Mouse (Mus musculus) hindbrain, embryonic 13.5 days (tissue): ENCODE measurements around the gene Becn1. TPM values are rescaled to one million over a fixed set of nuclear protein-coding genes. Genes with fewer than 3 reads are reported as not detected.

Source experiments
- ATAC-seq: fragments of 200-750 bp; cut with Nextera tagmentation; 2 replicates; pipeline ENCODE4 v1.8.0; 2017; ENCODE audit warnings: moderate TSS enrichment; ENCODE audit not compliant: low FRiP score
- H3K27ac ChIP-seq: fragments of 300-500 bp; sonication (generic); 2 replicates; pipeline ENCODE4 v1.5.1; 2015; ENCODE audit warnings: inconsistent platforms, mild to moderate bottlenecking, moderate library complexity
- H3K27me3 ChIP-seq: fragments of 300-500 bp; sonication (generic); 2 replicates; pipeline ENCODE4 v1.6.1; 2015; ENCODE audit warnings: mild to moderate bottlenecking, inconsistent platforms
- H3K36me3 ChIP-seq: fragments of 300-500 bp; sonication (generic); 2 replicates; pipeline ENCODE4 v1.6.1; 2015; ENCODE audit warnings: mild to moderate bottlenecking, inconsistent platforms
- H3K4me1 ChIP-seq: fragments of 300-500 bp; sonication (generic); replicated peaks from 2 replicates; pipeline ENCODE4 v1.6.1; 2015; ENCODE audit warnings: inconsistent platforms
- H3K4me2 ChIP-seq: fragments of 300-500 bp; sonication (generic); 2 replicates; pipeline ENCODE4 v1.6.1; 2015; ENCODE audit warnings: inconsistent platforms, mild to moderate bottlenecking, moderate library complexity
- H3K4me3 ChIP-seq: fragments of 300-500 bp; sonication (generic); 2 replicates; pipeline ENCODE4 v1.5.1; 2015; ENCODE audit warnings: mild to moderate bottlenecking, inconsistent platforms
- H3K9ac ChIP-seq: fragments of 300-500 bp; sonication (generic); 2 replicates; pipeline ENCODE4 v1.6.1; 2015; ENCODE audit warnings: mild to moderate bottlenecking, inconsistent platforms
- H3K9me3 ChIP-seq: fragments of 300-500 bp; sonication (generic); 2 replicates; pipeline ENCODE4 v1.6.1; 2016; ENCODE audit warnings: inconsistent platforms
- WGBS: fragments of 180-500 bp; shearing (Covaris S2); methylation state at CpG from one replicate; pipeline ENCODE4 v1.1.7; 2015; 5-methylcytosine and 5-hydroxymethylcytosine counted together
- polyA plus RNA-seq: library from polyadenylated mRNA; unstranded; fragments of >200 nt; fragmentation: Nextera tagmentation; extraction: Ambion mirVana; gene quantifications from 2 replicates; pipeline ENCODE4 v1.2.1, GENCODE M21; 2015

Becn1 gene
- polyA plus RNA-seq, 1 experiment from 2014 or later: 166 TPM

- H3K4me1 ChIP-seq: peaks cover 5% of the 10 kb centered on the region; the same call in 1 of the 2 replicates
- 94% methylated on average over 3 of the region's 3 CpGs for WGBS
- H3K27ac ChIP-seq: no peak overlapping the region
- H3K9me3 ChIP-seq: no peaks in the 10 kb centered on the region
- no peaks in the 10 kb centered on the region for H3K36me3 ChIP-seq
- no peak for ATAC-seq
- peaks cover 11% of the 10 kb centered on the region; the same call in 1 of the 2 replicates for H3K27me3 ChIP-seq
- no peak overlapping the region for H3K4me3 ChIP-seq
- H3K9ac ChIP-seq: no peak overlapping the region
- H3K4me2 ChIP-seq: no peak overlapping the region
These were observed 9.0 kb upstream of the Becn1 start for GRCm38 (mm10) chr11:101311083-101311482.

- Histone ChIP-seq H3K4me1 (no peaks in the 10 kb centered on the region), H3K27ac (no peak overlapping the region), H3K27me3 (peaks cover 11% of the 10 kb centered on the region; the same call in 1 of the 2 replicates), H3K9me3 (no peaks in the 10 kb centered on the region), H3K36me3 (no peaks in the 10 kb centered on the region), H3K4me2 (no peak overlapping the region), H3K4me3 (no peak overlapping the region), H3K9ac (no peak overlapping the region)
- ATAC-seq: no peak
- WGBS: 42% methylated on average over 5 of the region's 5 CpGs
These were observed 5.7 kb upstream of the Becn1 start for GRCm38 (mm10) chr11:101307744-101308143.

DNA sequence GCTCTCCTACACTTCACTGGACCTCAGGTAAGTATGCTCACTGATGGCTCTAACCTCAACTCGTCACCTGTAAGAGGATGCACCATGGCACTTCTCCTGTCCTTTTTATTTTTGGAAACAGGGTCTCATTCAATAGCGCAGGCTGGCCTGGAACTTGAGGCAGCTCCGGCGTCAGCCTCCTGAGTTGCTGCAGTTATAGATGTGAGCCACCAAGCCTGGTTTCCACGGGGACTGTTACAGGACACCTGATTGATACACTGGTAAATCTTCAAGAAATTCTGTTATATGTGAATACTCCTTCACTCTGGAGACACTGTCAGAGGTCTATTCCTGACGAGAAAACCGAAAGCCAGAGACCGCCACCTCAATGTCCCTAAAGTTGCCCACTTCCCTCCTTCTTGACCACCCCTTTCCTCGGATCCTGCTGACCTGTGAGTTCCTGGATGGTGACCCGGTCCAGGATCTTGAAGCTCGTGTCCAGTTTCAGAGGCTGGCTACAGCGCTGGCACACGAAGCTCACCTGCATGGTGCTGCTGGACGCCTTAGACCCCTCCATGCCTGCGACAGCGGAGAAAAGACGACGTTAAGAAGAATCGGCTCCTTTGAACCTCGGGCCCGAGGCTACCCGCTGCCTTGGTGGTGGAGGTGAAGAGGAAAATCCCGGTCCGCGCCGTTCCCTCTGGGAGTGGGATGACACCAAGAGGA, 635 bp downstream of the Becn1 start:
- H3K27me3 ChIP-seq: no peaks in the 10 kb centered on the region
- H3K27ac ChIP-seq: peak overlapping the region; percentile 73
- WGBS: 15% methylated on average over 26 of the region's 26 CpGs
- peak overlapping the region; percentile 99 for H3K4me2 ChIP-seq
- no peaks in the 10 kb centered on the region for H3K9me3 ChIP-seq
- peaks cover 19% of the 10 kb centered on the region for H3K4me1 ChIP-seq
- H3K9ac ChIP-seq: peak overlapping the region; percentile 96
- peak overlapping the region; percentile 67 for H3K4me3 ChIP-seq
- ATAC-seq: no peak
- peaks cover 30% of the 10 kb centered on the region for H3K36me3 ChIP-seq

- Histone ChIP-seq H3K4me3 (peak overlapping the region; percentile 67), H3K4me2 (peak overlapping the region; percentile 99), H3K9ac (peak overlapping the region; percentile 96), H3K27ac (no peak overlapping the region), H3K4me1 (peaks cover 19% of the 10 kb centered on the region), H3K9me3 (no peaks in the 10 kb centered on the region), H3K36me3 (peaks cover 33% of the 10 kb centered on the region), H3K27me3 (no peaks in the 10 kb centered on the region)
- ATAC-seq: no peak
- WGBS: 69% methylated on average over 7 of the region's 7 CpGs
These were observed 1.2 kb downstream of the Becn1 start for GRCm38 (mm10) chr11:101300881-101301280.

DNA sequence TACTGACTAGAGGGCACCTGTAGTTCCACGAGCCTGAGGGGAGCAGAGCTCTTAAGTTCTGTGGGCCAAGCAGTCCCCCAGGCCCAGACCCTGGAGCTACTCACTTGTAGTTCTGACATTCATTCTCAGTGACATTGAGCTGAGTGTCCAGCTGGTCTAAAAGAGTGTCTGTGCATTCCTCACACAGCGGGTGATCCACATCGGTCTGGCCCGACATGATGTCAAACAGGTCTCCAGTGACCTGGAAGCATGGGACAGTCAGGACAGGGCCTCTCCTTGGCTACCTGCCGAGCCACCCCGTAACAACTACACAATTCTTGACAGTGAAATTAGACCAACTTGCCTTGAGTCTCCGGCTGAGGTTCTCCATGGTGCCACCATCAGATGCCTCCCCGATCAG, 6.9 kb downstream of the Becn1 start:
- peaks cover 85% of the 10 kb centered on the region for H3K36me3 ChIP-seq

GRCm38 (mm10) chr11:101291231-101291630, 10.9 kb downstream of the Becn1 start:
- Histone ChIP-seq H3K4me2 (no peak overlapping the region), H3K4me3 (no peak overlapping the region), H3K9me3 (no peaks in the 10 kb centered on the region), H3K36me3 (peaks cover 87% of the 10 kb centered on the region), H3K27me3 (no peaks in the 10 kb centered on the region), H3K4me1 (no peaks in the 10 kb centered on the region), H3K27ac (no peak overlapping the region), H3K9ac (no peak overlapping the region)
- 97% methylated on average over 8 of the region's 8 CpGs for WGBS
- no peak for ATAC-seq

More for the DNA sequence above, 6.9 kb downstream of the Becn1 start:
- Histone ChIP-seq H3K27me3 (no peaks in the 10 kb centered on the region), H3K9ac (no peak overlapping the region), H3K4me2 (no peak overlapping the region), H3K4me3 (no peak overlapping the region), H3K27ac (no peak overlapping the region), H3K4me1 (peaks cover 4% of the 10 kb centered on the region), H3K9me3 (no peaks in the 10 kb centered on the region)
- 91% methylated on average over 8 of the region's 8 CpGs for WGBS
- ATAC-seq: no peak

DNA sequence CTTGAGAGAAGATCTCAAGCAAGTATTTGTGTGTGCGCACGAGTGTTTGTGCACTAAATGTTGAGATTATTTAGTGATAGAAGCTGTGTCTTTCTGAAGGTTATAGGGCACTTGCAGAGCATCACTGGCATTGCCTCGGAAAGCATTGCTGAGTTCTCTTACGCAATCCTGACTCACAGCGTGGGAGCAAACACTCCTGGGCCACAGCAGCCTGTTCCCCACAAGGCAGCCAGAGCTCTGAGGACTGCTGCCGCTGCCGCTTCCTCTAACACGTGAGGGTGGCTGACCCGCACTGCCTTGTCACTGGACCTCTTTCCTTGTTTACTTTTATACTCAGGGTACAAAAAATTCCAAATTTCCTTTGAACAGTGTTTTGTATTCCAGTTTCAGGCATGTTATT, 14.8 kb downstream of the Becn1 start:
- Histone ChIP-seq H3K27ac (no peak overlapping the region), H3K36me3 (peaks cover 55% of the 10 kb centered on the region), H3K9ac (no peak overlapping the region), H3K4me2 (no peak overlapping the region), H3K4me1 (no peaks in the 10 kb centered on the region), H3K4me3 (no peak overlapping the region), H3K27me3 (no peaks in the 10 kb centered on the region), H3K9me3 (no peaks in the 10 kb centered on the region)
- WGBS: 89% methylated on average over 9 of the region's 9 CpGs
- no peak for ATAC-seq

- ATAC-seq: no peak
- Histone ChIP-seq H3K27me3 (peaks cover 10% of the 10 kb centered on the region; the same call in 1 of the 2 replicates), H3K4me1 (peaks cover 4% of the 10 kb centered on the region; the same call in 1 of the 2 replicates), H3K4me2 (no peak overlapping the region), H3K27ac (no peak overlapping the region), H3K36me3 (peaks cover 22% of the 10 kb centered on the region), H3K9me3 (no peaks in the 10 kb centered on the region), H3K4me3 (no peak overlapping the region), H3K9ac (no peak overlapping the region)
- WGBS: 74% methylated on average over 4 of the region's 4 CpGs
These were observed 18.3 kb downstream of the Becn1 start for GRCm38 (mm10) chr11:101283805-101284204.

DNA sequence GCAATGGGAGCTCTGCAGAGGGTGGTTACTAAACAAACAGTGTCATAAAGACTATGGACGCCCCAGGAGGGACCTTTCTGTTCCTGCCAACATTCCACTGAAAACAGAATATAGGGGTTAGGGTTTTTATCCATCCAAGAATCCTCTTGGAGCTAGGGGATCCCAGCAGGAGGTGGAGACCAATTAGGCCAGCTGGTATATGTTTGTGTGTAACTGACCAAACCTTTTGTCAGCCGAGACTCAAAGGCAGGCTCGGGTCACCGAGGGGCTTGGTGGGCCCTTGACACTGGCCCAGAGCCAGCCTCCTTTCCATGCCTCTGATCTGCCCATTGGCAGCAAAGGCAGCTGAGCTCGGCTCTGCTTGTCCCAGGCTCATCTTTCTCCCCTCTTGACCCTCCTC, 19.2 kb downstream of the Becn1 start:
- H3K9me3 ChIP-seq: no peaks in the 10 kb centered on the region
- 39% methylated on average over 5 of the region's 5 CpGs for WGBS
- H3K4me1 ChIP-seq: peaks cover 9% of the 10 kb centered on the region
- peaks cover 10% of the 10 kb centered on the region; the same call in 1 of the 2 replicates for H3K27me3 ChIP-seq
- no peak for ATAC-seq
- H3K4me2 ChIP-seq: no peak overlapping the region
- H3K27ac ChIP-seq: no peak overlapping the region
- no peak overlapping the region for H3K4me3 ChIP-seq
- H3K9ac ChIP-seq: peak overlapping the region; percentile 43; the same call in 1 of the 2 replicates
- H3K36me3 ChIP-seq: peaks cover 14% of the 10 kb centered on the region

GRCm38 (mm10) chr11:101280837-101281236, 21.2 kb downstream of the Becn1 start:
- H3K36me3 ChIP-seq: peaks cover 4% of the 10 kb centered on the region
- no peak overlapping the region for H3K9ac ChIP-seq
- no peak overlapping the region for H3K27ac ChIP-seq
- peaks cover 18% of the 10 kb centered on the region; the same call in 1 of the 2 replicates for H3K27me3 ChIP-seq
- H3K9me3 ChIP-seq: no peaks in the 10 kb centered on the region
- peaks cover 30% of the 10 kb centered on the region for H3K4me1 ChIP-seq
- H3K4me2 ChIP-seq: no peak overlapping the region
- H3K4me3 ChIP-seq: no peak overlapping the region
- WGBS: 41% methylated on average over 7 of the region's 7 CpGs
- no peak for ATAC-seq

DNA sequence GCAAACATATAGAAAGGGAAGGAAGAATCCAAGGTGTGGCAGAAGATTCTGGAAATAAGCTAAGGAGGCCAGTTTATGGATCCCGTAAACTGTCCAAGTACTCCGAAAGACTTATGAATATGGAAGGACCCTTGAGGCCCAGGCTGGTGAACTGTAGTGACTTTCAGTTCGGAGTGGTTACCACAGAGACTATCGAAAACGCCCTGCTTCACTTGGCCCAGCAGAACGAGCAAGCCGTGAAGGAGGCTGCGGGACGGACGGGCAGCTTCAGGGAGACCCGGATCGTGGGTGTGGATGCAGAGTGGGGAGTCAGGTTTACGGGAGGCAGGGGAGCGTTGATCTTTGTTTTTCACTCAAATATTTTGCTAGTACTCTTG, 22.9 kb downstream of the Becn1 start:
- 62% methylated on average over 14 of the region's 14 CpGs for WGBS

DNA sequence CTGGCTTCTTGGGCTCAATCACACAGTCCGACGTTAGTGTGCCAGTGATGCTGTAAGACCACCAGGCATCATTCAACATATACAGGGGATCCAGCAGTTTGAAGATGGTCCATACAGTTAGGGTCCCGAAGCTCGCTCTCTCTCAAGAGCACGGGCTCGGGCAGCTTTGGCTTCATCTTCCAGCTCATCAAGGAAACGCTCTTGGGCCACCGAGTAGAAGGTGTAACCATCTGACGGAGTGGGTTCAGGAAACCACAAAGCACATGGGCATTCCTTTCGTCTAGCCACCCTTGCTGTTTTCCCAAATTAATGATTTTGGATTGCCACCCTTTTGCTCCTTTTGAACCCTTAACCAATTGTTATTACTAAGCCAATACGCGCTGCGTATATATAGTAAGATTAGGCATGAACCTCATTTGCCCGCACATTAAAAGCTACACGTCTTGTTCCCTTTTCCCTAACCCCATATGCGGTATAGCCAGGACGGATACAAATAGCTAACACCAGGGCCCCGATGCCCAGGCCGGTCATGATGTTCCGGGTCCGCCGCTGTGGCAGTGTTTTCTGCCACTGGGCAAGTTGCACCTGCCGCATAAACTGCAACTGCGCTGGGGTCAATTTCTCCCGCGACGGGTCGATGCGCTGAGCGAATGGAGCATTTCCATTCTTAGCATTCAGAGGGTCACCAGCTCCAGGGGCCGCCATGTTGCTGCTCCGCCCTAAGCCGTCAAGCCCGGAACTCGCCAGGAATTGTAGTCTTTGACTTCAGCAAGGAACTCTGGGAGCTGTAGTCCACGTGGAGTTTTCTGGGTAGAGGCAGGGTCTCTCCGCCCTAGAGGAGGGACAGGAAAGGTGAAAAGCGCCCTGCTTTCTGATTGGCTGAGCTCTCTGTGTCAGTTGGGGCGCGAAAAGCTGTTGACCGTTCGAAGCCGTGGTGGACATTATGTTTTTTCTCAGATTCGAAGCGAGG, 23.6 kb downstream of the Becn1 start, which contains the start of the genes Cntd1 and Coa3:
Gene Cntd1, plus strand, starts transcription at position 790 of the 970 bp plus-strand sequence.
Gene Coa3, minus strand, starts transcription at position 892 of the 970 bp plus-strand sequence.
- 11% methylated on average over 45 of the region's 45 CpGs for WGBS
- Histone ChIP-seq H3K4me3 (peak within 1 kb of the TSS; percentile 82), H3K4me2 (peak within 1 kb of the TSS; percentile 91), H3K27me3 (peaks cover 18% of the 10 kb centered on the region; the same call in 1 of the 2 replicates), H3K36me3 (peaks cover 4% of the 10 kb centered on the region), H3K27ac (peak within 1 kb of the TSS; percentile 80), H3K9ac (peak within 1 kb of the TSS; percentile 89), H3K4me1 (peaks cover 30% of the 10 kb centered on the region), H3K9me3 (no peaks in the 10 kb centered on the region)
- peak; percentile 98 for ATAC-seq

More for the DNA sequence above, 22.9 kb downstream of the Becn1 start:
- Histone ChIP-seq H3K9me3 (no peaks in the 10 kb centered on the region), H3K27me3 (peaks cover 18% of the 10 kb centered on the region; the same call in 1 of the 2 replicates), H3K9ac (no peak overlapping the region), H3K4me3 (peak overlapping the region; percentile 82), H3K27ac (no peak overlapping the region), H3K4me1 (peaks cover 30% of the 10 kb centered on the region), H3K36me3 (peaks cover 4% of the 10 kb centered on the region), H3K4me2 (peak overlapping the region; percentile 91)
- ATAC-seq: peak; percentile 19; the same call in 1 of the 2 replicates
